Mouse (Mus musculus) retina, postnatal 7 days (tissue): ENCODE measurements around the gene Tcf7l2.

Source experiments
- DNase-seq: peaks from one replicate; pipeline ENCODE4 v3.0.0-alpha.2; 2012; ENCODE audit warnings: low read depth, low spot score

The Tcf7l2 gene

DNA sequence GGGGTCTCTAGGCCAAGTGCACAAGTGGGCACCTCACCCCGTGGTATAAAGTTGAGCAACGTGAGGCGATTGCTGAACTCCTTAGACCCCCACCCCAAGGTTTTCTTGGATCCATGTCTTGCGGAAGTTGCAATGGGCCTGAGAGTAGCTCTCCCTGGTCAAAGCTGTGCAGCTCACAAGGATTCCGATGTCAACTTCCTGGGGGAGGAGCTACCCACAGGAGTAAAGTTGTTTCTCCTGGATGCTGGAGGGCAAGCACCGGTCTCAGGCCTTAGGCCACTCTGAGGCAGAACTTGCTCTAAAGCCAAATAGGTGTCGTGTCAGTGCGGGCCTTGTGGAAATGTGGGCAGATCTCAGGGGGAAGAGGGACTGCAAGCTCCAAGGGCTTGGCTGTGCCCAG, 12.2 kb upstream of the Tcf7l2 start:
- DNase-seq = no peak

GRCm38 (mm10) chr19:55732499-55732898, 9.1 kb upstream of the Tcf7l2 start:
- no peak for DNase-seq

GRCm38 (mm10) chr19:55732994-55733393, 8.6 kb upstream of the Tcf7l2 start:
- no peak for DNase-seq

DNA sequence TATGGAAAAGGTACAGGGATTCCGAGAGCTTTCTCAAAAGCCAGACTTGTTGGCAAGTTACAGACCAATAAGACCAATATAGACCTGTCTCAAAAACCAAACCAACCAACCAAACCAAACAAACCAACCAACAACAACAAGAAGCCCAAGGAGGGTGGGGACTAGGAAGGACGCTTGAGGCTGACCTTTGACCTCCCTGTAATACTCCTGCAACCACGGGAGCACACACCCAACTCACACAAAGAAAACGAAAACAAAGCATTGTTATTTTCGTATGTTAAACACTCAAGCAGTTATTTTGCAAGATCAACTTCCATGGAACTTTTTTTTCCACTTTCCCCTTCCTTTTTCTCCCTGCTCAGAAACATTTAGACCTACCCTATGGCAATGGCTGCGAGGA, 5.6 kb upstream of the Tcf7l2 start:
- DNase-seq = no peak

- no peak for DNase-seq
Measured at GRCm38 (mm10) chr19:55739713-55740112, 1.9 kb upstream of the Tcf7l2 start.

DNA sequence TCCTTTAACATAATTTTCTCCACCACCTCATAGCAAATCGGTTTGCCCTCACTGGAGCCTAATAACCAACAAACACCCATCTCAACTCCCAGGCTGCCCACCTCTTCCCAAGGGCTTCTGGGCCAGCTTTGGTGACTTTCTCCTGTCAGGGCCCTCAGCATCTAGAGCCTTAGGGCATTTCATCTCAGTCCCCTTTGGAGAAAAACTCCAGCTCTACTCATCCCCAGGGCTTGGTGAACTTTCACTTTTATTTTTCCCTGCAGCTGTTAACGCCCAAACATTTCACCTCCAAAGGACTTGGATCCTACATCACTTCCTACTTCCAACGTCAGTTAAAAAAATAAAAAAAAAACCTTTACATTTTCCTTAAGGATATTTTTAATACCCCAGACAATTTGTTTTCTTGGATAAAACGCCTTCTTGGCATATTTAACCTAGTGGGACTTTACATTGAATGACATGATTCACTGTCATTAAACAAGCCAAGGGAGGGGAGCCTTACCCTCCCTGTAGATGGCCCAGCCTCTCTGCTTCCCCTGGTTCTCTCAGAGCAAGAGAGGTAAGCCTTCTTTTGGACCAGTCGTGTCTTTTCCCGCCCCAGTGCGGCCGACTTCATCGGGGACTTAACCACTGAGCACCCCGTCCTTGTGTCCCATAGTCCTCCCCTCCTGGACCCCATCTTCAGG, 724 bp upstream of the Tcf7l2 start:
- DNase-seq = no peak

GRCm38 (mm10) chr19:55742386-55743000, 873 bp downstream of the Tcf7l2 start:
- no peak for DNase-seq

DNA sequence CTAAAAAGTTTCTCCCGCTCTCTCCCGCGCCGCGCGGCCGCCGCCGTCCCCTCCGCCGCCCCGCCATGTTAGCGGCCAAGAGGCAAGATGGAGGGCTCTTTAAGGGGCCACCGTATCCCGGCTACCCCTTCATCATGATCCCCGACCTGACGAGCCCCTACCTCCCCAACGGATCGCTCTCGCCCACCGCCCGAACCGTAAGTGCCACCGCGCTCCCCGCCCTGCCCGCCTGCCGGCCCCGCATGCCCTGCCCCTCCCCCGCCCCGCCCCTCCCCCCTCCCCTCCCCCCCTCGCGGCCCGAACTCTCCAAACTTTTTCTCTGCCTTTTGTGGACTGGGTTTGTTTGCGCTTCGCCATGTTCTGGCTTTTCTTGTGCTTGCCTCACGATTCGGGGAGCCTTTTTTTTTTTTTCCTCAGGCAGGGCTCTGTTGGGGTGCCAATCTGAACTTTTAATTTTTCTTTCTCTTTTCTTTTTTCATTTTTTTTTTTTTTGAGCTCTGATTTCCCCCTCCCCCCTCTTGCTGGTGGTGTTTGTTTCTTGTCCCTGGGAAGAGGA, 1.5 kb downstream of the Tcf7l2 start:
- no peak for DNase-seq

- DNase-seq = no peak
Measured at GRCm38 (mm10) chr19:55743557-55744441, 2.2 kb downstream of the Tcf7l2 start.

- DNase-seq = no peak
Measured at GRCm38 (mm10) chr19:55744576-55745191, 3.1 kb downstream of the Tcf7l2 start.

DNA sequence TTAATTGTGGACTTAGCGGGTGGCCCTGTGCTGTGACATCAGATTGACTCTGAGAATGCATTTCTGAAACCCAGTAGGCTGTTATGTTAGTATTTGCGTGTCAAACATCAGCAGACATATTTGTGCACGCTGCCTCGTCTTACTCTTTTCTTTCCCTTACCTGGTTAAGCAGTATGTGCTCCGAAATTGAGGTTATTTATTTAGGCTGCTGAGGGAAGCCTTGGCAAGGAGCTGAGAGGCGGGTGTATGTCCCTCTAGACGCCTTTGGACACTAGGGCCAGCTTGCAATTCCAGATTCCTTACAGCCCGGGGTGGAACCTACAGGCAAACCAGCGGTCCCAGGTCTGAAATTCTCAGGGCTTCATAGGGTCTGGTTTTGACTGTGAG, 3.6 kb downstream of the Tcf7l2 start:
- no peak for DNase-seq

- DNase-seq = no peak
Measured at GRCm38 (mm10) chr19:55746241-55746640, 4.6 kb downstream of the Tcf7l2 start.

- DNase-seq = no peak
Measured at GRCm38 (mm10) chr19:55747237-55747925, 5.8 kb downstream of the Tcf7l2 start.

GRCm38 (mm10) chr19:55747926-55748291, 6.3 kb downstream of the Tcf7l2 start:
- DNase-seq = no peak

DNA sequence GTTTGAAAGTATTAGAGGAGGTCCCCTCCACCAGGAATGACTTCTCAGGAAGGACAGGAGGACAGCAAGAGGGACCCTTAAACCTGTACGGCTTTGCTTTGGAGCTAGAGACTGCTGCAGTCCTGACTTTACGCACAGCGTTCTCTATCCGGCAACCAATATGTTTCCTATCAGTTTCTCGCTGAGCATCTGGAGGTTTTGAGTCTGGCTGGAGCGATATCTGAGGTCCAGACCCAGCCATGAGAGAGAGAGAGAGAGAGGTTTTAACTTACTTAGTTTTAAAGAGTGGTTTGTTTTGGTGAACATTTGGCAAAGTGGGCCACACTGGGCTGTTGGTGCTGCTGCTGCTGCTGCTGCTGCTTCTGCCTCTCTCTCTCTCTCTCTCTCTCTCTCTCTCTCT, 7.2 kb downstream of the Tcf7l2 start:
- no peak for DNase-seq

DNA sequence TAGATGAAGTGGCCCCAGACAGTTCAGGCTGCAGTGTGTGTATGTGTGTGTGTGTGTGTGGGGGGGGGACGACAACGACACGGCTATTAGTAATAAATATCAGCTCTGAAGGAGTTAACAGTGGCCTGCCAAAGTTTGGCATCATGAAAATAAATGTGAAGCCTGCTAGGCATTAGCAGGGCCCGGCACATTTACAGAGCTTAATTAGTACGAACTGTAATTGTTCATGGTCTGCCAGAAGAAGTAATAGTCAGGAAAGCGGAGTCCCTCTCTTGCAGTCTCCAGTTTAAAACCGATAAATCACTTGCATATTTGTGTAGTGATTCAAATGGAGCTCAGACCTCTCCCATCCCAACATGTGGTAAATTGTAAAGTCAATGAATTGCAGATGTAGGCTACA, 7.9 kb downstream of the Tcf7l2 start:
- no peak for DNase-seq

GRCm38 (mm10) chr19:55750048-55750447, 8.4 kb downstream of the Tcf7l2 start:
- no peak for DNase-seq

GRCm38 (mm10) chr19:55750465-55750864, 8.8 kb downstream of the Tcf7l2 start:
- no peak for DNase-seq

- no peak for DNase-seq
Measured at GRCm38 (mm10) chr19:55752861-55753260, 11.2 kb downstream of the Tcf7l2 start.

DNA sequence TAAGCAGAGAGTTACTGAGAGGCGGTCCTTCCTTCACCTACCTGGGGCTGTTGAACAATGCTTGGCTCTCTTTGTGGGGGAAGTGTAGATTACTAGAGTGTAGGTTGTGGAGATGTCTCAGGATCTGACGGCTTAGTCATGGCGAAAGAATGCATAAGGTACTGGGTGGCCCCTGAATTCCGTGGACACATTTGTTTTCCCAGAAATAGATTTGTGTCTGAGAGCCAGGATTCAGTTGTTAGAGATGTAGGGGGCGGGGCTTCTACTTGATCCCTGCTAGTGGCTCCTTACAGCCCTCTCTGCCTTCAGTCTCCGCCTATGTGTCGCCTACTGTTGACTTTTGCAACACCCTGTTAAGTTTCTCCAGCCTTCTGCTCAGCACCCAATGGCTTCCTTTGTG, 12.7 kb downstream of the Tcf7l2 start:
- DNase-seq = no peak

- no peak for DNase-seq
Measured at GRCm38 (mm10) chr19:55755462-55755861, 13.8 kb downstream of the Tcf7l2 start.
